Mouse (Mus musculus) cerebellum, adult 8-10 months (tissue): Measurements from ENCODE around the gene Olfr1024.

Experiments used
- DNase-seq: peaks from one replicate; pipeline ENCODE4 v3.0.0; 2022

The Olfr1024 gene

GRCm38 (mm10) chr2:85904952-85905351 is at the start of gene Olfr1024:
Gene Olfr1024 (minus strand): TSS chr2:85905052.
- no peak for DNase-seq

- DNase-seq = no peak
These were observed 45.3 kb upstream of the Olfr1024 start, which contains the start of gene Olfr1028 for GRCm38 (mm10) chr2:85950137-85950536. Gene Olfr1028 (plus strand): TSS chr2:85950437.

DNA sequence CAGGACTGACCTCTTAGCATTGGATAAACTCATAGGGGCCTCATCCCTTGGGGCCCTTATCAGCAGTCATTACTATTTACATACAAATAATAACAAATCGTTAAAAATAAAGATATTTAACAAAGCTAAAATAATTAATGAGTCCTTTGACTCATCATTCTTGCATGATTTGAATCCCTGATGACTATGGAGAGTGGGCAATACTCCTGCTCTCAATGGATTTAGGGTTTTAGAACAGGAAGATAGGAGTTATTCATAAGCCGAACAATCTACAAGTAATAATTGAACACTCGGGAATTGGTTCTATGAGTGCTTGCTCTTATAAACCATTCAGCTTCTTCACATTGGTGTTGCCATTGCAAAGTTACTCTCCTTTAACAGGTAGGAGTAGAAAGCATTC is 16.4 kb upstream of the Olfr1024 start, which contains the start of gene Olfr1026:
Gene Olfr1026 (plus strand): TSS at position 301 of the 400 bp plus-strand sequence.
- no peak for DNase-seq

- DNase-seq = no peak
These were observed 10.0 kb upstream of the Olfr1024 start, which contains the start of gene Olfr1025-ps1 for GRCm38 (mm10) chr2:85914893-85915292. Gene Olfr1025-ps1 (plus strand): TSS chr2:85915193.

DNA sequence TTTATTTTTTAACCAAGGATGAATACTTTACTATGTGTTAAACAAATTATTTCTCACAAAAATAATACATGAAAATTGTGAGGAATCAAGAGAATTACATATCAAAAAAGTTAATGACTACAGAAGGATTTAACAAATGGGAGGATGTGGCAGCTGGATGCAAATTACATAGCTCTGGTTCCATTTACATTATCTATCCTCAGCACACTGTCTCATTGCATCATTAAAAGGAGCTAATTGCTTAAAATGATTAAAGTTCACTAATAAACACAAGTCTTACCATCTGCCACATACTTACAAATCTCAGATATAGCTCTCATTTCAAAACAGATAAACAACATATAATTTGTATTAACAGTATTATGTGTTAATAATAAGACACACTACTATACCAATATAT is 8.3 kb upstream of the Olfr1024 start:
- no peak for DNase-seq

- DNase-seq = no peak
These were observed 19.5 kb downstream of the Olfr1024 start, which contains the start of gene Olfr1023 for GRCm38 (mm10) chr2:85885340-85885739. Gene Olfr1023 (plus strand): TSS chr2:85885640.

GRCm38 (mm10) chr2:85868294-85868693 is 36.6 kb downstream of the Olfr1024 start, which contains the start of gene Olfr1022:
Gene Olfr1022 (plus strand): TSS chr2:85868594.
- no peak for DNase-seq
